Mouse (Mus musculus): ENCODE measurements around the gene Sfxn2. TPM values are rescaled to one million over a fixed set of nuclear protein-coding genes. Genes with fewer than 3 reads are reported as not detected.
A peak's percentile ranks its signal among the peaks of the same experiment; 100 is the strongest.

Sfxn2 gene
- polyA plus RNA-seq, 1 experiment from 2014 or later, result 9.4 TPM

- H3K4me2 ChIP-seq (replicated peaks; ENCODE audit: low read depth), result no peak overlapping the region
- H3K27ac ChIP-seq (replicated peaks), result no peak overlapping the region
- 71% methylated on average over 10 of the region's 10 CpGs for WGBS
- no peaks in the 10 kb centered on the region for H3K9me3 ChIP-seq (ENCODE audit: control insufficient read depth, low read length)
- peaks cover 32% of the 10 kb centered on the region for H3K4me1 ChIP-seq (replicated peaks; ENCODE audit: control insufficient read depth, insufficient read depth)
- no peak overlapping the region for H3K4me3 ChIP-seq (ENCODE audit: low read depth, low read length)
- H3K36me3 ChIP-seq (ENCODE audit: control insufficient read depth, insufficient read depth, low read length), result no peaks in the 10 kb centered on the region
- no peak for DNase-seq (ENCODE audit: low spot score)
- no peak for TF ChIP-seq EP300 (optimal IDR thresholded peaks at IDR 0.05)
- no peak for TF ChIP-seq CTCF (IDR thresholded peaks at IDR 0.05; ENCODE audit: low read depth)
- no peaks in the 10 kb centered on the region for H3K27me3 ChIP-seq (ENCODE audit: control insufficient read depth, insufficient read depth, low read length)
- H3K9ac ChIP-seq (ENCODE audit: low read length), result no peak overlapping the region
- ATAC-seq (ENCODE audit: low FRiP score, low TSS enrichment), result no peak
These were observed 47.2 kb upstream of the Sfxn2 start for GRCm38 (mm10) chr19:46525691-46526631.

DNA sequence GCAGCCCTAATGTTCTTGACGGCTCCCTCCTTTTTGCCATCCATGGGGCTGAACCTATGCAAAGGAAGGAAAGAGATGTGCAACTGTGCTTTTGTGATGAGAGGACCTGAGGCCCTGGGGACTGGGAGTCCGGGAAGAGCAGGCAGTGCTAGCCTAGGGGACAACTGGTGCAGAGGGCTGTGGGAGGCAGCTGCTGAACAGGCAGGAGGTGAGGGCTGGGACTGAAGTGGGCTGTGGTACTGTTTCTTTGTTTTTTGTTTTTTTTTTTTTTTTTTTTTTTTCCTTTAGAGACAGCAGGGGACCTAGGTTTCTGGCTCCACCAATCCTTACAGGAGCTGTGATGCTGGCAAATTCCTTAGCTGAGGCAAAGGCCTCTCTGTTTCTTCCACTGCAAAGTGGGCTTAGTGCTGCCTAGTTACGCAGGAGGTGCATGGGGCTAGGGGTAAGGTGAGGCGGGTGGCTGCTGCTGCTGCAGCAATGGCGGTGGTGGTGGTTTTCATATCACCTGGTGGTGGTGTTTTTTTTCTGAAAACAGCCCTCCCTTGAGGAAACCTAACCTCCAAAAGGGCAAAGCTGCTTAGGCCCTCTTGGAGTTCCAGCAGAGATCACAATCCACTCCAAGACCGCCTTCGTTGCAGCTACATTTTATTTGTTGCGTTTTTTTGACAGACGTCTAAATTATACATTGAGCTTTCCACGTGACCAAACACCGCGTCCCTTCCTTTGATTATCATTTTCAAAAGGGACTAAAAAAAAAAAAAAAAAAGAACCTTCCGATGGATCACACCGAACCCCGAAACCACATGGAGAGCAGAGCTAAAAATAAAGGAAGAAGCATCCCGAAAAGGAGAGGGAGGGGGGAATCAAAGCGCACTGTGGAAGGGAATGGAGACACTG lies 45.3 kb upstream of the Sfxn2 start:
- ATAC-seq (ENCODE audit: low FRiP score, low TSS enrichment), result no peak
- Histone ChIP-seq H3K4me1 (replicated peaks; ENCODE audit: control insufficient read depth, insufficient read depth) (peaks cover 44% of the 10 kb centered on the region), H3K27ac (replicated peaks) (no peak overlapping the region), H3K4me2 (replicated peaks; ENCODE audit: low read depth) (peak overlapping the region; percentile 39), H3K36me3 (ENCODE audit: control insufficient read depth, insufficient read depth, low read length) (no peaks in the 10 kb centered on the region), H3K4me3 (ENCODE audit: low read depth, low read length) (no peak overlapping the region), H3K9ac (ENCODE audit: low read length) (0 out of 2 replicates have a peak overlapping the region, but pooled peaks have one; percentile 47), H3K9me3 (ENCODE audit: control insufficient read depth, low read length) (no peaks in the 10 kb centered on the region), H3K27me3 (ENCODE audit: control insufficient read depth, insufficient read depth, low read length) (no peaks in the 10 kb centered on the region)
- no peak for DNase-seq (ENCODE audit: low spot score)
- 50% methylated on average over 17 of the region's 17 CpGs for WGBS
- no peak for TF ChIP-seq EP300 (optimal IDR thresholded peaks at IDR 0.05)

DNA sequence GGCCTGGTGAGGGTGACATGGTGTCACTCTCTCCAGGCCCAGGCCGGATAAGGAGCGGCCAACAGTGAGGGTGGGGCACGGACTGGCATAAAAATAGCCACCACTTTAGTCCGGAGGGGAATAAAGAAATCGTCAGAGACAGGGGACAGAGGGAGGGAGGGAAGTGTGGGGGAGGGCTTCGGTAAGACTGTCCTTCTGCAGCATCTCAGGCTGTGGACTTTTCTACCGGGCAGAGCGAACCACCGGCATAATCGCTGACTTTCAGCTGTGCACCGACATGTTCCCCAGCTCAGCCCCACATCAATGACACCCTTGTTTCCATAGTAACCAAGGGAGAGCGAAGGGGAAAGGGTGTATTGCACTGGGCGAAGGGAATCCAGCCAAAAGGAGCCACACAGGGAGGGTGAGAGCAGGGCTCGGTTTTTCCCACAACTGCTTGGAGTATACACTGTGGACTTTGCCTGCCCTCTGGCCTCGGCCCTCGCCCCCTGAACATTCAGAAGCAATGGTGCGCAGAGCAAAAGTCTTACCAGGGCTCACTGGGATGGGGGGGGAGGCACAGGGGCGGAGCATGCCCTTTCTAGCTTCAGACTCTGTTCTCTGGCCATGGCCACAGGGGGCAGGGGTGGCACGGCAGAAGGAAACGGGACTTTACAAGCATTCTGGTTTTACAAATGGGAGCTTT lies 44.5 kb upstream of the Sfxn2 start:
- Histone ChIP-seq H3K4me3 (ENCODE audit: low read depth, low read length) (peak overlapping the region; percentile 15), H3K36me3 (ENCODE audit: control insufficient read depth, insufficient read depth, low read length) (no peaks in the 10 kb centered on the region), H3K9me3 (ENCODE audit: control insufficient read depth, low read length) (no peaks in the 10 kb centered on the region), H3K9ac (ENCODE audit: low read length) (peak overlapping the region; percentile 47; the same call in 1 of the 2 replicates), H3K27ac (replicated peaks) (peak overlapping the region; percentile 80), H3K27me3 (ENCODE audit: control insufficient read depth, insufficient read depth, low read length) (no peaks in the 10 kb centered on the region), H3K4me1 (replicated peaks; ENCODE audit: control insufficient read depth, insufficient read depth) (peaks cover 42% of the 10 kb centered on the region), H3K4me2 (replicated peaks; ENCODE audit: low read depth) (peak overlapping the region; percentile 39)
- no peak for TF ChIP-seq EP300 (optimal IDR thresholded peaks at IDR 0.05)
- TF ChIP-seq CTCF (IDR thresholded peaks at IDR 0.05; ENCODE audit: low read depth), result peak; percentile 45
- ATAC-seq (ENCODE audit: low FRiP score, low TSS enrichment), result no peak
- whole genome bisulfite sequencing, result 11% methylated on average over 20 of the region's 20 CpGs
- peak; percentile 61 for DNase-seq (ENCODE audit: low spot score)

DNA sequence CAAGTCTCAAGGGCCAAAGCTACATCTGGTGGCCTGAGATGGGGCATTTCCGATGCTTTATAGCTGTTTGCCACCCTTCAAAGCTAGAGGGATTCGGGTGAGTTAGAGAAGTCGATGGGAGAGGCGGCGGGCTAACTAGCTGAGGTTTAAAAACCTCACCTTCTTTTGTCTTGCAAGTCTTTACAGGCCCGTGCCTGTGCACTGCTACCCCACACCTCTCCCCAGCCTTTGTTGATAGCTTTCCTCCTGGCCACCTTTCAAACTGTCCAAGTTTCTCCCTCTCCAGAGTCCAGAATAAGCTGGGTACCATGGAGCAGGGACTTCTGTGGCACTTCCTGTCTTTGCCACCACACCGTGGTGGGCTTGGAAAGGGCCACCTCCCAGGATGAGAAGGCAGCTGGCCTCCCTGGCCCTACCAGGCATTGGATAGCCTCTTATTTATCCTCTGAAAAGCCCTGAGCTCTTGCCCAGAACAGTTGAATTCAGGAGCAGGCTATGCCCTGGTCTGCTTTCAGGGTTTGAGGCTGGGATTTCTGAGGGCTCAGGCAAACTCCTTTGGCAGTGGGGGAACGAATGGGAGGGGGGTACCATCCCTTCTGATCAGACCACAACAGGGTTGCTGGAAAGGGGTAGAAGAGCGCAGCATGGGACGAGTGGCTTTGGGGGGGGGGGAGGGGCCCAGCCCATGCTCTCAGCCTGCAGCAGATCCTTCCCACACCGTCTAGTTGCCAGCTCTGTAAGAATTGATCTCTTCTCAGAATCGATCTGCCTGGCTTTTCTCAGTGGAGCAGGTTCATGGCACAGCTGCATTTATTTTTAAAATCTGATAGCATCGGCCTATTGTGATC lies 43.3 kb upstream of the Sfxn2 start:
- WGBS, result 29% methylated on average over 13 of the region's 13 CpGs
- TF ChIP-seq CTCF (IDR thresholded peaks at IDR 0.05; ENCODE audit: low read depth) (no peak), EP300 (optimal IDR thresholded peaks at IDR 0.05) (no peak)
- Histone ChIP-seq H3K4me3 (ENCODE audit: low read depth, low read length) (no peak overlapping the region), H3K4me2 (replicated peaks; ENCODE audit: low read depth) (peak overlapping the region; percentile 39), H3K9ac (ENCODE audit: low read length) (peak overlapping the region; percentile 38; the same call in 1 of the 2 replicates), H3K27ac (replicated peaks) (peak overlapping the region; percentile 80), H3K9me3 (ENCODE audit: control insufficient read depth, low read length) (no peaks in the 10 kb centered on the region), H3K27me3 (ENCODE audit: control insufficient read depth, insufficient read depth, low read length) (no peaks in the 10 kb centered on the region), H3K4me1 (replicated peaks; ENCODE audit: control insufficient read depth, insufficient read depth) (peaks cover 32% of the 10 kb centered on the region), H3K36me3 (ENCODE audit: control insufficient read depth, insufficient read depth, low read length) (no peaks in the 10 kb centered on the region)
- no peak for ATAC-seq (ENCODE audit: low FRiP score, low TSS enrichment)
- no peak for DNase-seq (ENCODE audit: low spot score)

Data from stomach, postnatal 0 days (tissue).